Mouse (Mus musculus): Measurements from ENCODE around the gene Mok.
"Not testable (repeated sequence)": the region's sequence is repeated elsewhere in the genome, so short reads cannot be mapped to it uniquely, and the experiment has no call there.

- peak; percentile 27 for TF ChIP-seq POLR2A (IDR thresholded peaks at IDR 0.05; ENCODE audit: insufficient read length, low read depth)
- TF ChIP-seq E2F4 (IDR thresholded peaks at IDR 0.05; ENCODE audit: insufficient read depth); TCF12 (IDR thresholded peaks at IDR 0.05; ENCODE audit: insufficient read depth, poor library complexity, severe bottlenecking); MAX (IDR thresholded peaks at IDR 0.05; ENCODE audit: low read depth); POLR2AphosphoS2 (IDR thresholded peaks at IDR 0.05; ENCODE audit: insufficient read length, low read depth); CEBPB (IDR thresholded peaks at IDR 0.05; ENCODE audit: insufficient read depth, poor library complexity, severe bottlenecking): not testable (repeated sequence)
These were observed 17.9 kb upstream of the Mok start for GRCm38 (mm10) chr12:110858681-110859080.
